Mouse (Mus musculus): ENCODE measurements around the gene Ndufs3. TPM values are rescaled to one million over a fixed set of nuclear protein-coding genes. Genes with fewer than 3 reads are reported as not detected.

Gene Ndufs3
- total RNA-seq, 1 experiment = 109 TPM

DNA sequence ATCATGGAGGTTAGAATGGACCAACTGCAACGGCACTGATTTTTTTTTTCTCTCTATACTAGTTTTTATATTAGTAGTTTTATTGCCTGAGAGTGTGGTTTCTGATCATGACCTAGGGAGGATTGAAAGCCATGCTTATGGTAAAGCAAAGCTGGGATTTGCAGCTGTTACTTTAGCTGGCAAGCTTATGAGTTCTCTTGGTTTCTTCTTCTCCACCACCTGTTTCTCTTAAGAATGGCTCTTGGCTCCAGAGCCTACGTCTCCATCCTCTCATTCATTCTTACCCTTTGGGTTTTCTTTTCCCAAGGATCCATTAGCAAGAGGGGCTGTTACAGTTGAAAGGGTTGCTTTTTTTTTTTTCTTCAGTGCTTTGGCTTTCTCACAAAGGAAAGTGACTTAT, 37.1 kb upstream of the Ndufs3 start:
- H3K4me3 ChIP-seq (ENCODE audit: insufficient read depth in 1 of 2, low read depth in 1 of 2, low read length in 2 of 2, poor library complexity in 1 of 2, severe bottlenecking in 1 of 2) = peak overlapping the region in 1 of 2 experiments; percentile 97; a peak in 2 of 4 replicates
- no peak for TF ChIP-seq MAFK (IDR thresholded peaks at IDR 0.05; ENCODE audit: insufficient read depth, low read depth, low read length)
- no peak for TF ChIP-seq CHD2 (IDR thresholded peaks at IDR 0.05; ENCODE audit: low read depth, low read length)
- no peak for TF ChIP-seq ZNF384 (IDR thresholded peaks at IDR 0.05; ENCODE audit: low read depth, low read length)
- no peak for TF ChIP-seq HCFC1 (IDR thresholded peaks at IDR 0.05; ENCODE audit: borderline replicate concordance, insufficient read depth, low read length)
- TF ChIP-seq ZC3H11A (IDR thresholded peaks at IDR 0.05; ENCODE audit: borderline replicate concordance, low read depth, low read length) = no peak
- peaks cover 1 to 7% of the 10 kb centered on the region in 2 experiments; a peak in 3 of 4 replicates for H3K4me1 ChIP-seq (ENCODE audit: control insufficient read depth in 2 of 2, insufficient read depth in 2 of 2, low read length in 2 of 2, poor library complexity in 1 of 2)
- no peaks in the 10 kb centered on the region for H3K9me3 ChIP-seq (ENCODE audit: control insufficient read depth, insufficient read depth, low read depth, low read length)
- no peak overlapping the region for H3K27ac ChIP-seq (ENCODE audit: insufficient read depth, low read depth, low read length, poor library complexity, severe bottlenecking)
- H3K9ac ChIP-seq (ENCODE audit: insufficient read depth, low read depth, low read length, poor library complexity, severe bottlenecking) = no peak overlapping the region
- in situ Hi-C loops (cut with MboI; ENCODE audit: low sequenced_read_pairs in 2 of 2, unreplicated experiment in 2 of 2) = no loop called here
- no peaks in the 10 kb centered on the region for H3K36me3 ChIP-seq (ENCODE audit: control insufficient read depth, insufficient read depth, low read length, poor library complexity, severe bottlenecking)
- no peak for DNase-seq (ENCODE audit: low read depth, low spot score)

- in situ Hi-C loops (cut with MboI; ENCODE audit: low sequenced_read_pairs in 2 of 2, unreplicated experiment in 2 of 2) = no loop called here
- H3K4me1 ChIP-seq (ENCODE audit: control insufficient read depth in 2 of 2, insufficient read depth in 2 of 2, low read length in 2 of 2, poor library complexity in 1 of 2) = peaks cover 1 to 5% of the 10 kb centered on the region in 2 experiments; a peak in 2 of 4 replicates
- no peaks in the 10 kb centered on the region for H3K9me3 ChIP-seq (ENCODE audit: control insufficient read depth, insufficient read depth, low read depth, low read length)
- peak within 1 kb of the TSS; percentile 94 to 97 for H3K4me3 ChIP-seq (ENCODE audit: insufficient read depth in 1 of 2, low read depth in 1 of 2, low read length in 2 of 2, poor library complexity in 1 of 2, severe bottlenecking in 1 of 2)
- peak within 1 kb of the TSS; percentile 94 for H3K9ac ChIP-seq (ENCODE audit: insufficient read depth, low read depth, low read length, poor library complexity, severe bottlenecking)
- DNase-seq (ENCODE audit: low read depth, low spot score) = peak; percentile 51
- no peaks in the 10 kb centered on the region for H3K36me3 ChIP-seq (ENCODE audit: control insufficient read depth, insufficient read depth, low read length, poor library complexity, severe bottlenecking)
- peak within 1 kb of the TSS; percentile 84 for H3K27ac ChIP-seq (ENCODE audit: insufficient read depth, low read depth, low read length, poor library complexity, severe bottlenecking)
- TF ChIP-seq CHD2 (IDR thresholded peaks at IDR 0.05; ENCODE audit: low read depth, low read length) = no peak; the same call in 1 of the 2 replicates
- no peak for TF ChIP-seq MAFK (IDR thresholded peaks at IDR 0.05; ENCODE audit: insufficient read depth, low read depth, low read length)
- no peak for TF ChIP-seq ZNF384 (IDR thresholded peaks at IDR 0.05; ENCODE audit: low read depth, low read length)
- no peak for TF ChIP-seq ZC3H11A (IDR thresholded peaks at IDR 0.05; ENCODE audit: borderline replicate concordance, low read depth, low read length)
- TF ChIP-seq HCFC1 (IDR thresholded peaks at IDR 0.05; ENCODE audit: borderline replicate concordance, insufficient read depth, low read length) = peak; percentile 26; the same call in 1 of the 2 replicates
Measured at GRCm38 (mm10) chr2:90940233-90941229, 35.9 kb upstream of the Ndufs3 start, which contains the start of gene Celf1. Gene Celf1, plus strand, starts transcription at chr2:90940382.

DNA sequence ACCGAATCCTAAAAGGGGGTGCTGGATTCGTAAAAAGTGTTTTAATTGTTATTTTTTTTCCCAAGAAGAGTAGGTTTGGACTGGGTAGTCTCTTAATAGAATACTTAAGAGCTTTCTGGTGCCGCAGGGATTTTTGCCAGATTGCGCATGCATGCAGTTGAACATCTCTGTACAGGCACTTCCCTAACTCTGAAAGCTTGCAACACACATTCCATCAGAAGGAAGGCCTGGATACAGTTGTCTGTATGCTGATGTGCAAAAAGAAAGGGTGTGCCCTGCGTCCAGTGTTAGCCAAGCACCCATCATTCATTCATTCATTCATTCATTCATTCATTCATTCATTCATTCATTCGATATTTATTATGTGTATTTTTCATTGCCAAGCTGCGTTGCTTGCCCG, 35.1 kb upstream of the Ndufs3 start:
- Histone ChIP-seq H3K27ac (ENCODE audit: insufficient read depth, low read depth, low read length, poor library complexity, severe bottlenecking) (no peak overlapping the region), H3K9ac (ENCODE audit: insufficient read depth, low read depth, low read length, poor library complexity, severe bottlenecking) (no peak overlapping the region), H3K4me1 (ENCODE audit: control insufficient read depth in 2 of 2, insufficient read depth in 2 of 2, low read length in 2 of 2, poor library complexity in 1 of 2) (peaks cover 1 to 5% of the 10 kb centered on the region in 2 experiments; a peak in 2 of 4 replicates), H3K9me3 (ENCODE audit: control insufficient read depth, insufficient read depth, low read depth, low read length) (no peaks in the 10 kb centered on the region), H3K36me3 (ENCODE audit: control insufficient read depth, insufficient read depth, low read length, poor library complexity, severe bottlenecking) (no peaks in the 10 kb centered on the region), H3K4me3 (ENCODE audit: insufficient read depth in 1 of 2, low read depth in 1 of 2, low read length in 2 of 2, poor library complexity in 1 of 2, severe bottlenecking in 1 of 2) (peak overlapping the region; percentile 43 to 47; a peak in 3 of 4 replicates)
- in situ Hi-C loops (cut with MboI; ENCODE audit: low sequenced_read_pairs in 2 of 2, unreplicated experiment in 2 of 2) = no loop called here
- no peak for TF ChIP-seq MAFK (IDR thresholded peaks at IDR 0.05; ENCODE audit: insufficient read depth, low read depth, low read length)
- TF ChIP-seq ZC3H11A (IDR thresholded peaks at IDR 0.05; ENCODE audit: borderline replicate concordance, low read depth, low read length) = no peak
- no peak for TF ChIP-seq ZNF384 (IDR thresholded peaks at IDR 0.05; ENCODE audit: low read depth, low read length)
- TF ChIP-seq HCFC1 (IDR thresholded peaks at IDR 0.05; ENCODE audit: borderline replicate concordance, insufficient read depth, low read length) = no peak
- TF ChIP-seq CHD2 (IDR thresholded peaks at IDR 0.05; ENCODE audit: low read depth, low read length) = no peak
- DNase-seq (ENCODE audit: low read depth, low spot score) = no peak

GRCm38 (mm10) chr2:90938362-90938761, 33.7 kb upstream of the Ndufs3 start:
- in situ Hi-C loops (cut with MboI; ENCODE audit: low sequenced_read_pairs in 2 of 2, unreplicated experiment in 2 of 2) = no loop called here
- no peak overlapping the region for H3K9ac ChIP-seq (ENCODE audit: insufficient read depth, low read depth, low read length, poor library complexity, severe bottlenecking)
- no peak overlapping the region for H3K4me3 ChIP-seq (ENCODE audit: insufficient read depth in 1 of 2, low read depth in 1 of 2, low read length in 2 of 2, poor library complexity in 1 of 2, severe bottlenecking in 1 of 2)
- H3K27ac ChIP-seq (ENCODE audit: insufficient read depth, low read depth, low read length, poor library complexity, severe bottlenecking) = no peak overlapping the region
- H3K4me1 ChIP-seq (ENCODE audit: control insufficient read depth in 2 of 2, insufficient read depth in 2 of 2, low read length in 2 of 2, poor library complexity in 1 of 2) = peaks cover 1 to 5% of the 10 kb centered on the region in 2 experiments; a peak in 2 of 4 replicates
- no peak for DNase-seq (ENCODE audit: low read depth, low spot score)
- TF ChIP-seq HCFC1 (IDR thresholded peaks at IDR 0.05; ENCODE audit: borderline replicate concordance, insufficient read depth, low read length) (no peak), MAFK (IDR thresholded peaks at IDR 0.05; ENCODE audit: insufficient read depth, low read depth, low read length) (no peak), ZC3H11A (IDR thresholded peaks at IDR 0.05; ENCODE audit: borderline replicate concordance, low read depth, low read length) (no peak), ZNF384 (IDR thresholded peaks at IDR 0.05; ENCODE audit: low read depth, low read length) (no peak), CHD2 (IDR thresholded peaks at IDR 0.05; ENCODE audit: low read depth, low read length) (no peak)
- no peaks in the 10 kb centered on the region for H3K36me3 ChIP-seq (ENCODE audit: control insufficient read depth, insufficient read depth, low read length, poor library complexity, severe bottlenecking)
- H3K9me3 ChIP-seq (ENCODE audit: control insufficient read depth, insufficient read depth, low read depth, low read length) = no peaks in the 10 kb centered on the region

All from ES-E14 (cell line).